In the genomic region with DNA sequence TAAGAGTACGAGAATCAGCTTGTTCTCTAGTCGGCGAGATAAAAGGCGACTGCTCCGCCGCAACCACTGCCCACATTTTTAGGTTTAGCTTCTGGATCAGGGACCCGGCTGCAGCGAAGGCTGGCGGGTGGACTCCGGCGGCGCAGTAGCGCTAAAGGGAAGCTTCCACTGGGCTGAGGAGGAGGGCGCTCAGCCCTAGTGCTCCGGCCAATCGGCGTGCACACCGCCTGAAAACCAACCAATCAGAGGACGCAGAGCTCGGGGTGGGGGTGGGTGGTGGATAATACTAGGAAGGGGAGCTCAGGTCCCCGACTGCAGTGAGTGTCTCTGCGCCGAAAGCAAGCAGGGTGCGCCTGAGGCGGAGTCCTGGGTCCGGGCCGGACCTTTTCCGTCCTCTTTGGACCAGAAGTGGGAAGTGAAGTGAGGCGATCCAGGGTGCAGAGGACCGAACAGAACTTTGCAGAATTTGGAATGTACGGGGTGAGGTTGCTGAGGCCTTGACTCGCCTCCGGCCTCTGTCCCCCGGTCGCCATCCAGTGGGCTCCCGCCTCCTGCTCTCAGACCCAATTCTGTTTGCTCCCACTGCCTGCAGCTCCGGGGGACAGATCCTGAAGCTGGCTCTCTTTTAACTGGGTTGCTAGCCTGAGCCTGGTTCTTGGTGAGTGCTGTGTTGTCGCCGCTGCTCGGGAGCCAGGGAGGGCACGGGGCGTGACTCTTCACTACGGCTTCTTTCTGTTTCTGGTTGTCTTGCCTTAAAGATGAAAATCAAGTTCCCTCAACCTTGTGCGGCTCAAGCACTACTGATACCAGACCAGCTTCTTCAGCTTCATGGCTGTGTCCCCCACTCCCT, we compare ENCODE assay signal across 8 mouse cellular contexts. TPM values are rescaled to one million over a fixed set of nuclear protein-coding genes. Genes with fewer than 3 reads are reported as not detected.
A peak's percentile ranks its signal among the peaks of the same experiment; 100 is the strongest.
DNase-seq lines count a peak whose midpoint lies in the region; ATAC-seq and TF ChIP-seq lines count a peak whose summit lies in the region.

A gene (plus strand): TSS at position 311 of the 850 bp plus-strand sequence.

- peak; percentile 84 to 86 for ATAC-seq in hematopoietic stem cell, adult 5-6 weeks (replicated peaks in 1 of 2; ENCODE audit: insufficient read depth in 1 of 2, low FRiP score in 2 of 2, low TSS enrichment in 1 of 2, low read depth in 1 of 2, poor library complexity in 2 of 2, severe bottlenecking in 2 of 2)

- no peak for TF ChIP-seq POLR2A in cerebellum, adult 2 months (IDR thresholded peaks at IDR 0.05; ENCODE audit: borderline replicate concordance, insufficient read depth, low read length)

- no peak for TF ChIP-seq CTCF in cerebellum, adult 2 months (IDR thresholded peaks at IDR 0.05; ENCODE audit: borderline replicate concordance, insufficient read depth, low read depth, low read length)

- peak; percentile 57 for DNase-seq in NIH3T3 (ENCODE audit: low read depth)
- DNase-seq in cerebellum, adult 2 months = peak; percentile 55 to 56
- DNase-seq in forelimb bud, embryonic 11.5 days (ENCODE audit: low read depth, low spot score) = peak; percentile 93
- DNase-seq in layer of hippocampus, postnatal 10 days (ENCODE audit: low spot score in 2 of 2) = peak; percentile 40 to 68
- peak; percentile 47 for DNase-seq in lung, postnatal 14 days
- DNase-seq in retina, postnatal 7 days (ENCODE audit: low read depth, low spot score) = peak; percentile 69
- DNase-seq in urinary bladder, postnatal 36 days (ENCODE audit: low spot score in 2 of 2) = peak; percentile 20 to 70

- H3K4me3 ChIP-seq in cerebellum, adult 2 months (replicated peaks; ENCODE audit: insufficient read depth, low read depth, low read length) = peak within 1 kb of the TSS; percentile 16

- H3K4me1 ChIP-seq in cerebellum, adult 2 months (ENCODE audit: control insufficient read depth, insufficient read depth, low read length) = no peaks in the 10 kb centered on the region; the same call in 1 of the 2 replicates

- peaks cover 18% of the 10 kb centered on the region; the same call in 1 of the 2 replicates for H3K27me3 ChIP-seq in cerebellum, adult 2 months (ENCODE audit: control insufficient read depth, insufficient read depth, low read length)

- no peak within 1 kb of the TSS for H3K27ac ChIP-seq in cerebellum, adult 2 months (ENCODE audit: insufficient read depth, low read length)

- WGBS in cerebellum, adult 2 months = 1% methylated on average over 44 of the region's 44 CpGs

RNA-seq across cellular contexts. Expression of the gene that starts here (rescaled TPM):
- not detected in 2 replicates for polyA plus RNA-seq in cerebellum, adult 2 months (2012; rRNA removed)
- not detected in 2 replicates for total RNA-seq in hematopoietic stem cell, adult 5-6 weeks (2017)
- total RNA-seq in layer of hippocampus, postnatal 10 days (2021) = 1 to 10 TPM; 1.8 to 3.2 TPM

Comparison
In these comparisons a context has a peak if more than half of its experiments do, and no peak if none do; other contexts are left out.
1. Peak in DNase-seq and H3K4me3 ChIP-seq in cerebellum, adult 2 months; RNA of the gene not detected or under 1 TPM.
2. Peak in ATAC-seq in hematopoietic stem cell, adult 5-6 weeks; RNA of the gene not detected or under 1 TPM.